Mouse (Mus musculus) macrophage (primary cell): ENCODE results near the gene Dennd4c. TPM values are rescaled to one million over a fixed set of nuclear protein-coding genes. Genes with fewer than 3 reads are reported as not detected.

Source experiments
- H3K27ac ChIP-seq: fragments of 350-480 bp; formaldehyde crosslinking; 2 replicates; pipeline ENCODE4 v1.9.0; 2021
- H3K36me3 ChIP-seq: fragments of 350-480 bp; formaldehyde crosslinking; 2 replicates; pipeline ENCODE4 v1.9.0; 2021; ENCODE audit errors: inconsistent target
- H3K4me3 ChIP-seq: fragments of 350-480 bp; formaldehyde crosslinking; 2 replicates; pipeline ENCODE4 v1.9.0; 2021; ENCODE audit errors: inconsistent target
- H3K79me2 ChIP-seq: fragments of 350-480 bp; formaldehyde crosslinking; 2 replicates; pipeline ENCODE4 v1.9.0; 2021; ENCODE audit errors: inconsistent target
- WGBS: methylation state at CpG from one replicate; pipeline ENCODE4 v1.1.7; 2026; ENCODE audit warnings: inconsistent platforms; ENCODE audit not compliant: missing documents; 5-methylcytosine and 5-hydroxymethylcytosine counted together
- polyA plus RNA-seq: library from polyadenylated mRNA; stranded (reverse); fragments of 250-400 nt; gene quantifications from 3 replicates; pipeline ENCODE4 v1.2.4, GENCODE M21; 2018; ENCODE audit warnings: inconsistent platforms

The Dennd4c gene
- polyA plus RNA-seq, 1 experiment from 2014 or later: 67.8 TPM

- WGBS: 76% methylated on average over 2 of the region's 2 CpGs
- Histone ChIP-seq H3K79me2 (no peaks in the 10 kb centered on the region), H3K36me3 (peaks cover 53% of the 10 kb centered on the region; the same call in 1 of the 2 replicates)
These were observed 98.9 kb downstream of the Dennd4c start for GRCm38 (mm10) chr4:86847246-86847645.

GRCm38 (mm10) chr4:86851331-86851730 is 103.0 kb downstream of the Dennd4c start:
- Histone ChIP-seq H3K36me3 (peaks cover 45% of the 10 kb centered on the region), H3K27ac (no peak overlapping the region), H3K79me2 (peaks cover 11% of the 10 kb centered on the region), H3K4me3 (no peak overlapping the region)
- 91% methylated on average over 2 of the region's 2 CpGs for WGBS

More at GRCm38 (mm10) chr4:86847246-86847645, 98.9 kb downstream of the Dennd4c start:
- Histone ChIP-seq H3K4me3 (no peak overlapping the region), H3K27ac (no peak overlapping the region)

- Histone ChIP-seq H3K4me3 (no peak overlapping the region), H3K27ac (no peak overlapping the region), H3K79me2 (peaks cover 16% of the 10 kb centered on the region), H3K36me3 (peaks cover 38% of the 10 kb centered on the region)
- 72% methylated on average over 2 of the region's 3 CpGs for WGBS
These were observed 103.7 kb downstream of the Dennd4c start for GRCm38 (mm10) chr4:86852018-86852417.

DNA sequence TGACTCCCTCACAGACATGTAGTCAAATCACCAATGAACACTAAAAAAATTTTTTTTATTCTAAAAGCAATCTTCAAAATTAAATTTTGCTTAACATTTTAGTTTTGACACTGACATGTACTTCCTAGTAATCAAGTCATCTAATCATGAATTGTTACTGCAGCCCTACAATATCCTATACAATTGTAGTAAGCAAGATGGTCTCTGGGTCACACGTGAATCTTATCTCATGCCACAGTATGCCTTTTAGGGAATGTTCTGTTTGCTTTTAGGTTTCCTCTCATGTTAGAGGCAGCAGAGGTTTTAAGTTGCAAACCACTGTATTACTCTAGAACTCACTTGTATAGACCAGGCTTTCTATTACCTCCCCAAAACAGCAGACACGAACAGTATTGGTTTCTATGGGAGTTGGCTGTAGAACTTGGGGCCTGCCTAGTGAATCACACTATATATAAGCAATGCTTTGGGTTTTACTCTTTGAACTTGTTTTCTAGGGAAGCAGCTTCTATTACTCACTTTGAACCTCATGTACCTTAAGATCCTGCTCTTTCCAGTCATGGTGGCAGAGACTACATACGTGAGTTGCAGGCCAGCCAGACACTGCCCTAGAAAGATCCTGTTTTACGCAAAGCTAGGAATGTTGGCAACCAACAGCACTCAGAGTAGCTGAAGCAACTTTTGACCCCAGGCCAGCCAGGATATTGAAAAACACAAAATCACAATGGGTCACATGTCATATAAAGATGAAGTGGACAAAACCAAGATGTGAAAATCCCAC is 104.6 kb downstream of the Dennd4c start:
- Histone ChIP-seq H3K79me2 (peaks cover 16% of the 10 kb centered on the region), H3K4me3 (no peak overlapping the region), H3K27ac (no peak overlapping the region), H3K36me3 (peaks cover 29% of the 10 kb centered on the region)
- 91% methylated on average over 4 of the region's 4 CpGs for WGBS

GRCm38 (mm10) chr4:86856304-86857112 is 108.2 kb downstream of the Dennd4c start:
- peak overlapping the region; percentile 69 for H3K4me3 ChIP-seq
- peaks cover 16% of the 10 kb centered on the region for H3K79me2 ChIP-seq
- H3K36me3 ChIP-seq: peaks cover 23% of the 10 kb centered on the region
- peak overlapping the region; percentile 40 for H3K27ac ChIP-seq
- under 1% methylated on average over 49 of the region's 50 CpGs for WGBS

DNA sequence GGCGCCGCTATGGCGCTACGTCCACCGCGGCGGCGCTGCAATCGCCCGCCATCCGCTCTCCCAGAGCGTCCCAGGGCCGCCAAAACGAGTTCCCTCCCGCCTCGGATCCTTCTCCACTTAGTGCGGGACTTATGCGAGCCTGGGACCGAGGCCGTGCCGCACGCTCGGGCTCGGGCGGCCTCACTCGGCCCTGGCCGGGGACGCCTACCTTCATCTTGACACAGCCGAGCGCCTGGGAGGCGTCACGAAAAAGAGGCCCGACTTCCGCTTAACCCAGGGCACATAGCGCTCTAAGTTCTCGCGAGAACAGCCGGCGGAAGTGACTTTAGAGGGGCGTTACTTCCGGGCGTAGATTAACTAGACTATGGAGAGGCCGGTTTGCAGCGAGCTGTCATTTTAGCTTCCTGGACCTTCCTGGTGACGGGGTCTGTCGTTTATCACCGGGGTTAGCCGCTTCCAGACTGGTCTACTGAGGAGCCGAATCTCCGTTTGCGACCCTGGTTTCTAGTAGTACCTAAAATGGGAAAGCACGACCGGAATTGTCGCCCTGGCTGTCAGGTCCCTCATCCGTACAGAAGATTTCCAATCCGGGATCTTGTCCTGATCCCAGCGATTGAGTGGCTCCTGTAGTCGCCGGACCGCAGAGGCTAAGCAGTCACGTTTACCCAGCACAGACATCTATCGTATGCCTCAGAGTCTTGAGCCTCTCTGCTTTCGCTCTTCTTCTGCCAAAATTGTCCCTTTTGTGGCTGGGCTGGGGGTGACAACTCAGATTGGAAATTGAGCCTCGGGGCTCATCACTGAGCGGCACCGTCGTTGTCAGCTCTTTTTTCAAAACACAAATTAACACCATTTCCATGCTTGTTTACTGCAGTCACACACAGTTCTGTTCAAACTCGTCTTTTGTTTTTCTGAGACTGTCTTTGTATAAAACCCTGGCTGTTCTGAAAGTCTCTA is 109.0 kb downstream of the Dennd4c start, which contains the start of gene Rps6:
Gene Rps6 (minus strand): TSS at position 300 of the 957 bp plus-strand sequence.
- WGBS: under 1% methylated on average over 68 of the region's 68 CpGs
- Histone ChIP-seq H3K27ac (peak within 1 kb of the TSS; percentile 43), H3K4me3 (peak within 1 kb of the TSS; percentile 69), H3K36me3 (peaks cover 23% of the 10 kb centered on the region), H3K79me2 (peaks cover 16% of the 10 kb centered on the region)

DNA sequence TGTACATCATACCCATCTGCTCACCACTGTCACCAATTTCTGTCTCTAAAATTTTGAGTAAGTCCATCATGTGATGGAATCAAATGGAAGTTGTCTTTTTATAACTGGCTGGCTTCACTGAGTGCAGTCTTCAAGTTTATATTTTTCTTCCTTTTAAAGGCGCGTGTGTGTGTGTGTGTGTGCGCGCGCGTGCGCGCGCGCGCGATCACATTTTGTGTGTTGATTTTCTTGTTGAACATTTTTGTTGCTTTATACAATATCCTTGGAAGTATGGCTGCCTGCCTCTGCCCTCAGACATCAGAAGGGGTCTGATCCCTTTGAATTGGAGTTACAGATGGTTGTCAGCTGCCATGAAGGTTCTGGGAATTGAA is 109.7 kb downstream of the Dennd4c start:
- 93% methylated on average over 11 of the region's 12 CpGs for WGBS
- Histone ChIP-seq H3K4me3 (peak overlapping the region; percentile 61), H3K27ac (no peak overlapping the region), H3K79me2 (peaks cover 16% of the 10 kb centered on the region), H3K36me3 (peaks cover 18% of the 10 kb centered on the region)

DNA sequence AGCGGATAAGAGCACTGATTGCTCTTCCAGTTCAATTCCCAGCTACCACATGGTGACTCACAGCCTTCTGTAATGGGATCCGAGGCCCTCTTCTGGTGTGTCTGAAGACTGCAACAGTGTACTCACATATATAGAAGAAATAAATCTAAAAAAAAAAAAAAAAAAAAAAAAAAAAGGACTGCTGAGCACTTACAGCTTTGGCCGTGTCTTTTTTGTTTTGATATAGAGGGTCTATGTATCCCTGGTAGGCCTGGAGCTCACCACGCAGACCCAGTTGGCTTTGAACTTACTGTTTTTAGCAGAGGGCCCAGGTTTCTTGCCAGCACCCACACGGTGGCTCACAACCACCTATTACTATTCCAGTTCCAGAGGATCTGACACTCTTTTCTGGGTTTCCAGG is 115.7 kb downstream of the Dennd4c start:
- 83% methylated on average over 5 of the region's 5 CpGs for WGBS
- H3K36me3 ChIP-seq: no peaks in the 10 kb centered on the region
- no peak overlapping the region for H3K4me3 ChIP-seq
- H3K27ac ChIP-seq: no peak overlapping the region
- no peaks in the 10 kb centered on the region for H3K79me2 ChIP-seq

DNA sequence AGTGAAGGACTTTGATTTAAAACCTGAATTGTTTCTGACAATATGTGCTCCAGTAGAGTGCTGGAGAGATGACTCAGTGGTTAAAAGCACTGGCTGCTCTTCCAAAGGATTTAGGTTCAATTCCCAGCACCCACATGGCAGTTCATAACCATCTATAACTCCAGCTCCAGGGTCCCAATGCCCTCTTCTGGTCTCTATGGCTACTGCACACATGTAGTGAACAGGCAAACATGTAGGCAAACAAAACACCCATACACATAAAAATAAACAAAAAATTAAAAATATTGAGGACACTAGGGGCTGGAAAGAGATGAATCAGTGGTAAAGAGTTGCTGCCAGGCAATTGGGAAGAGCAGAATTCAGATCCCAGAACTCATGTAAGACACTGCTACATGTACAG is 123.6 kb downstream of the Dennd4c start:
- no peak overlapping the region for H3K4me3 ChIP-seq
- H3K36me3 ChIP-seq: no peaks in the 10 kb centered on the region
- no peaks in the 10 kb centered on the region for H3K79me2 ChIP-seq
- H3K27ac ChIP-seq: no peak overlapping the region

GRCm38 (mm10) chr4:86873072-86873471 is 124.7 kb downstream of the Dennd4c start:
- 82% methylated on average over 4 of the region's 4 CpGs for WGBS
- no peaks in the 10 kb centered on the region for H3K36me3 ChIP-seq
- H3K27ac ChIP-seq: no peak overlapping the region
- no peak overlapping the region for H3K4me3 ChIP-seq
- H3K79me2 ChIP-seq: no peaks in the 10 kb centered on the region

- H3K4me3 ChIP-seq: peak within 1 kb of the TSS; percentile 32
- no peaks in the 10 kb centered on the region for H3K79me2 ChIP-seq
- H3K27ac ChIP-seq: no peak within 1 kb of the TSS
- 1% methylated on average over 59 of the region's 60 CpGs for WGBS
- H3K36me3 ChIP-seq: no peaks in the 10 kb centered on the region
These were observed 125.9 kb downstream of the Dennd4c start, which contains the start of gene Acer2 for GRCm38 (mm10) chr4:86874146-86874847. Gene Acer2 (plus strand): TSS chr4:86874396.

DNA sequence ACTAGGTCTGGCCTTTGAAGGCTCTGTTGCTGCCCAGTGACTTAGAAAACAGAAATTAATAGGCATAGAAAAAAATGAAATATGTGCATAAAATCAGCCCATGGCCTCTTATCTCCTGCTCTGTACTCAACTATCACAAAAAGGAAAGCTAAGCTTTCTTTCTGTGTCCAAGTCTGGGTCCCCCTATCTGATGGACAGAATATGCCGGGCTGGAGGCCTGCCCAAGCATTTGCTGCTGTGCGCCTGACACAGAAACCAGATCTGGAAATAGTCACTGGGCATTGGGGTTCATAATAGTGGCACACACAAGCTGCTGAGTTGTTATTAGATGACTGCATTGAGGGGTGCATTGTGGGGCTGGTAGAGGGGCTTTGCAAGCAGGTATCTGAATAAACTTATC is 131.1 kb downstream of the Dennd4c start:
- Histone ChIP-seq H3K27ac (no peak overlapping the region), H3K4me3 (no peak overlapping the region), H3K36me3 (no peaks in the 10 kb centered on the region), H3K79me2 (no peaks in the 10 kb centered on the region)
- WGBS: 100% methylated on average over 2 of the region's 2 CpGs

GRCm38 (mm10) chr4:86881178-86881577 is 132.8 kb downstream of the Dennd4c start:
- Histone ChIP-seq H3K36me3 (no peaks in the 10 kb centered on the region), H3K27ac (no peak overlapping the region), H3K79me2 (no peaks in the 10 kb centered on the region), H3K4me3 (no peak overlapping the region)
- 87% methylated on average over 4 of the region's 4 CpGs for WGBS

- Histone ChIP-seq H3K79me2 (no peaks in the 10 kb centered on the region), H3K4me3 (no peak overlapping the region), H3K27ac (no peak overlapping the region), H3K36me3 (no peaks in the 10 kb centered on the region)
- WGBS: 74% methylated on average over 2 of the region's 2 CpGs
These were observed 134.1 kb downstream of the Dennd4c start for GRCm38 (mm10) chr4:86882413-86882812.
